Mouse (Mus musculus) spleen, adult 18-20 months (tissue): ENCODE data around the gene Prim2.

Experiments used
- DNase-seq, 2 experiments: peaks; one replicate each; pipeline ENCODE4 v3.0.0; 2022; ENCODE audit warnings: mixed read lengths in 2 of 2

Prim2 gene

DNA sequence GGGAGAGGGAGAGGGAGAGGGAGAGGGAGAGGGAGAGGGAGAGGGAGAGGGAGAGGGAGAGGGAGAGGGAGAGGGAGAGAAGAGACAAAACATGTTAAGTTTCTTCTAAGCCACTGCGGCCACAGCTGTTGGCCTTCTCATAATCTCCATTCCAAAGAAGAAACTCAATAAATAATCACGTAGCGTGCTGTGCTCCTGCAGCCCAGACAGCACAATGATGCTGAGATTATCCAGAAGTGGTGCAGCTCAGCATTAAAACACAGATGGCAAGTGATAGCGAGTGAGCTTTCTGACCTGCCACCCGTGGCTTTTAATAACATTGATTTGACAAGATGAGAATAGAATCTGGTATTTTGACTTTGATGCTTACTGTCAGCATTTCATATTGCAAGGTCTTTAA is 205.4 kb downstream of the Prim2 start:
- DNase-seq: no peak

DNA sequence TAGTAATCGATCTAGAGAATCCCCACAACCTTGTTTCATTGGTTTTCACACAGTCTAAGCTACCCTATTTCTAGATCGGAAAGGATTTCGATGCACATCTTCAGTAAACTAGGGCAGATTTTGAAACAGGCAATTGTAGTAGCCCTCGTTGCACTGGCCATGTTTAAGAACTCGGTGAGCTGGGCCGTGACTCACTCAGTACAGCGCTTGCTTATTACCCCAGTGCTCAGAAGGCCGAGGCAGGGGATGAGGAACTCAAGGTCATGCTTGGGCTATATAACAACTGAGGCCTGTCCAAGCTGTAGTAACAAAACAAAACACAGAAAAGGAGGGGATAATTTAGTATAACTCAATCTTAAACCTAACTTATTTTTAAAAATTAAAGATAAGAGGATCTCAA is 208.9 kb downstream of the Prim2 start:
- no peak for DNase-seq

DNA sequence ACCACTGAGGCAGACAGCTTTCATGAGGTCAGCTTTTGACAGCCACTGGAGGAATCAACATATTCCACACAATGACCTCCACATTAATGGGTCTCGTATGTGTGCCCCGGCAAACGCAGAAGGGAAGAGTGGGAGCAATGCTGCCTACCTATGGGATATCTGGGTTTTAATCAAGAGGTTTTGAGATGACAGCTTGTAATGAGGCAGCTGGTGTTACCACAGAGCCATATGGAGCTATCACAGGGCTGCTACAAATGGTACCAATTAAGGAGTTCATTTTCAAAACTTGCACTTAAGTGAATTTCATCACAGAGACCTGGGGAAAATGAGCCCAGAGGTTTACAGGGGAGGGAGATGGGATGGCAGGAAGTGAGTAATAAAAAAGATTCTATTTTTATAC is 209.3 kb downstream of the Prim2 start:
- DNase-seq: no peak

DNA sequence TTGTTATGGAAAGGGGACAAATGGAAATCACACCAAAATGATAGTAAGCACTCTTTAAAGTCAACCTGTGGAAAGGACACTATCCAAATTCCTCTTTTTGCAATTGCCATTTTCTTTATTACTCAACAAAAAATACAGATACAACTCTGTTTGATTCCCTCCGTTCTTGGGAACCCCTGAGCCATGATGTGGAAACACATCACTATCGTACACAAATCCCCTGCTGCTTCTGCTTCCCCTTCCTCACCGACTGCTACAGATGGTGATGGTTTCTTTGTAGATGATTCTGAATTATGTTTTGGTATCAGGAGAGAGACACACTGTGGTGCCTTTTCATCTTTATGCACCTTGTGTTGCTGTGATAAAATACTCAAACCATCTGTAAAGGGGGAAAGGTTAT is 210.6 kb downstream of the Prim2 start:
- DNase-seq: no peak

- DNase-seq: no peak
These were observed 215.3 kb downstream of the Prim2 start for GRCm38 (mm10) chr1:33454251-33454650.

DNA sequence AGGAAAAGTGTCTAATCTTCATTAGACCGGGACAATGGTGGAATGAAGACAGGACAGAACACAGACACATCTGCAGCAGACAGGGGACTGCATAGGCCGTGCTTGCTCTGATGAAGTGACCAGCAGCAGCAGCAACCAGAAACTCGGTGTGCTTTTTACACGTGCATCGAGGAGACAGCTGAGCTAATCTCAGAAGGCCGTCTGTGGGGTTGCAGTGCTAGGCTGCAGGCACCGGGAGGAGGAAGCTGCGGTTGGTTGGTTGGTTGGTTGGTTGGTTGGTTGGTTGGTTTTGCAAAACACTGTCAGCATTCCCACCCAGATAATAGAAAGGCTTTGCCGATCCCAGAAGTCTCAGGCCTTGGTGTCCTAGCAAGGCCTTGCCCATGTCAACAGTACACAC is 216.3 kb downstream of the Prim2 start:
- DNase-seq: no peak

GRCm38 (mm10) chr1:33447179-33447578 is 222.4 kb downstream of the Prim2 start:
- DNase-seq: no peak

DNA sequence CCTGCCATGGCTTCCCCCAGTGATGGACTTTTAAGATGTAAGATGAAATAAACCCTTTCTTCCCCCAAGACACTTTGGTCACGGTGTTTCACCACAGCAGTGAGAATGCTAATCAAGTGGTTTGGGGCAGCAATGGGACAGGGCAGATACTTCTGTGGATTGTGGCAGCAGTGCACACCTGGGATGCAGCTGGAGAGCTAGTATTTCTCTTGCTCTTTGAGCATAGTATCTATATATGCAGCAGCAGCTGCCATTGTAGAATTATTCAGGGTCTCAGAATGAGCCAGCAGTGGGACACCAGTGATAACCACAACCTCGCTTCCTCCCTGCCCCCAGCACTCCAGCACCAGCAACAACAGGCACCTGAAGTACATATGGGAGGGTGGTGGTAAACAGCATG is 233.4 kb downstream of the Prim2 start:
- no peak for DNase-seq
